Mouse (Mus musculus): ENCODE data around the gene Rpl29. TPM values are rescaled to one million over a fixed set of nuclear protein-coding genes. Genes with fewer than 3 reads are reported as not detected.

Gene Rpl29
- polyA plus RNA-seq, 1 experiment from 2014 or later, result 696 TPM

GRCm38 (mm10) chr9:106417841-106418625 is 11.2 kb upstream of the Rpl29 start:
- ATAC-seq (ENCODE audit: extremely low read depth, insufficient number of reproducible peaks, low FRiP score, low TSS enrichment), result peak; percentile 45
- Histone ChIP-seq H3K4me3 (peak overlapping the region; percentile 44), H3K27me3 (replicated peaks) (peaks cover 5% of the 10 kb centered on the region), H3K36me3 (no peaks in the 10 kb centered on the region), H3K4me2 (peak overlapping the region; percentile 76), H3K27ac (replicated peaks) (peak overlapping the region; percentile 74), H3K9me3 (no peaks in the 10 kb centered on the region), H3K4me1 (peaks cover 44% of the 10 kb centered on the region), H3K9ac (peak overlapping the region; percentile 78)
- 14% methylated on average over 29 of the region's 29 CpGs for WGBS

GRCm38 (mm10) chr9:106420608-106421007 is 8.6 kb upstream of the Rpl29 start:
- peaks cover 8% of the 10 kb centered on the region for H3K27me3 ChIP-seq (replicated peaks)
- no peak for ATAC-seq (ENCODE audit: extremely low read depth, insufficient number of reproducible peaks, low FRiP score, low TSS enrichment)
- no peaks in the 10 kb centered on the region for H3K9me3 ChIP-seq
- H3K9ac ChIP-seq, result peak overlapping the region; percentile 33; the same call in 1 of the 2 replicates
- H3K4me2 ChIP-seq, result no peak overlapping the region
- H3K27ac ChIP-seq (replicated peaks), result no peak overlapping the region
- H3K4me1 ChIP-seq, result peaks cover 44% of the 10 kb centered on the region
- H3K36me3 ChIP-seq, result no peaks in the 10 kb centered on the region
- no peak overlapping the region for H3K4me3 ChIP-seq
- 7% methylated on average over 2 of the region's 2 CpGs for WGBS

- Histone ChIP-seq H3K4me1 (peaks cover 43% of the 10 kb centered on the region), H3K36me3 (no peaks in the 10 kb centered on the region), H3K9me3 (no peaks in the 10 kb centered on the region), H3K4me2 (peak overlapping the region; percentile 57), H3K27me3 (replicated peaks) (peaks cover 8% of the 10 kb centered on the region), H3K9ac (peak overlapping the region; percentile 44; the same call in 1 of the 2 replicates), H3K27ac (replicated peaks) (no peak overlapping the region), H3K4me3 (peak overlapping the region; percentile 23)
- 21% methylated on average over 18 of the region's 18 CpGs for WGBS
- ATAC-seq (ENCODE audit: extremely low read depth, insufficient number of reproducible peaks, low FRiP score, low TSS enrichment), result no peak
Measured at GRCm38 (mm10) chr9:106421033-106421864, 8.0 kb upstream of the Rpl29 start.

- Histone ChIP-seq H3K4me1 (peaks cover 39% of the 10 kb centered on the region), H3K4me2 (peak overlapping the region; percentile 57), H3K36me3 (no peaks in the 10 kb centered on the region), H3K9ac (peak overlapping the region; percentile 44; the same call in 1 of the 2 replicates), H3K9me3 (no peaks in the 10 kb centered on the region), H3K27me3 (replicated peaks) (peaks cover 8% of the 10 kb centered on the region), H3K27ac (replicated peaks) (no peak overlapping the region), H3K4me3 (peak overlapping the region; percentile 23)
- ATAC-seq (ENCODE audit: extremely low read depth, insufficient number of reproducible peaks, low FRiP score, low TSS enrichment), result 0 out of 2 replicates have a peak, but pooled peaks have one; percentile 9
- 0% methylated on average over 3 of the region's 3 CpGs for WGBS
Measured at GRCm38 (mm10) chr9:106421865-106422160, 7.4 kb upstream of the Rpl29 start.

- Histone ChIP-seq H3K27ac (replicated peaks) (peak overlapping the region; percentile 99), H3K4me1 (peaks cover 25% of the 10 kb centered on the region), H3K9me3 (no peaks in the 10 kb centered on the region), H3K4me3 (peak overlapping the region; percentile 93), H3K27me3 (replicated peaks) (no peaks in the 10 kb centered on the region), H3K9ac (peak overlapping the region; percentile 86), H3K36me3 (peaks cover 35% of the 10 kb centered on the region), H3K4me2 (peak overlapping the region; percentile 81)
- WGBS, result 17% methylated on average over 11 of the region's 11 CpGs
- peak; percentile 15; the same call in 1 of the 2 replicates for ATAC-seq (ENCODE audit: extremely low read depth, insufficient number of reproducible peaks, low FRiP score, low TSS enrichment)
Measured at GRCm38 (mm10) chr9:106428719-106429220, 484 bp upstream of the Rpl29 start.

- Histone ChIP-seq H3K27me3 (replicated peaks) (no peaks in the 10 kb centered on the region), H3K9me3 (no peaks in the 10 kb centered on the region), H3K36me3 (peaks cover 43% of the 10 kb centered on the region), H3K4me3 (peak overlapping the region; percentile 93), H3K9ac (peak overlapping the region; percentile 100), H3K4me2 (peak overlapping the region; percentile 81), H3K4me1 (peaks cover 25% of the 10 kb centered on the region), H3K27ac (replicated peaks) (peak overlapping the region; percentile 99)
- no peak for ATAC-seq (ENCODE audit: extremely low read depth, insufficient number of reproducible peaks, low FRiP score, low TSS enrichment)
- WGBS, result 2% methylated on average over 4 of the region's 4 CpGs
Measured at GRCm38 (mm10) chr9:106430015-106430264, 686 bp downstream of the Rpl29 start.

- Histone ChIP-seq H3K4me1 (peaks cover 39% of the 10 kb centered on the region), H3K4me2 (no peak overlapping the region), H3K27ac (replicated peaks) (no peak overlapping the region), H3K27me3 (replicated peaks) (no peaks in the 10 kb centered on the region), H3K4me3 (no peak overlapping the region), H3K9ac (0 out of 2 replicates have a peak overlapping the region, but pooled peaks have one; percentile 7), H3K9me3 (no peaks in the 10 kb centered on the region), H3K36me3 (peaks cover 44% of the 10 kb centered on the region)
- no peak for ATAC-seq (ENCODE audit: extremely low read depth, insufficient number of reproducible peaks, low FRiP score, low TSS enrichment)
- WGBS, result 67% methylated on average over 7 of the region's 7 CpGs
Measured at GRCm38 (mm10) chr9:106433389-106433788, 4.1 kb downstream of the Rpl29 start.

- Histone ChIP-seq H3K4me3 (no peak overlapping the region), H3K9me3 (no peaks in the 10 kb centered on the region), H3K27ac (replicated peaks) (no peak overlapping the region), H3K4me2 (0 out of 2 replicates have a peak overlapping the region, but pooled peaks have one; percentile 78), H3K27me3 (replicated peaks) (no peaks in the 10 kb centered on the region), H3K4me1 (peaks cover 33% of the 10 kb centered on the region), H3K36me3 (peaks cover 31% of the 10 kb centered on the region), H3K9ac (peak overlapping the region; percentile 76)
- WGBS, result 77% methylated on average over 9 of the region's 9 CpGs
- no peak for ATAC-seq (ENCODE audit: extremely low read depth, insufficient number of reproducible peaks, low FRiP score, low TSS enrichment)
Measured at GRCm38 (mm10) chr9:106436566-106436965, 7.3 kb downstream of the Rpl29 start.

GRCm38 (mm10) chr9:106442680-106443079 is 13.4 kb downstream of the Rpl29 start:
- Histone ChIP-seq H3K4me1 (peaks cover 23% of the 10 kb centered on the region), H3K4me3 (no peak overlapping the region), H3K36me3 (no peaks in the 10 kb centered on the region; the same call in 1 of the 2 replicates), H3K9me3 (no peaks in the 10 kb centered on the region), H3K4me2 (no peak overlapping the region), H3K27me3 (replicated peaks) (no peaks in the 10 kb centered on the region), H3K27ac (replicated peaks) (no peak overlapping the region), H3K9ac (no peak overlapping the region)
- 75% methylated on average over 5 of the region's 5 CpGs for WGBS
- ATAC-seq (ENCODE audit: extremely low read depth, insufficient number of reproducible peaks, low FRiP score, low TSS enrichment), result no peak

- Histone ChIP-seq H3K9ac (no peak overlapping the region), H3K36me3 (no peaks in the 10 kb centered on the region; the same call in 1 of the 2 replicates), H3K9me3 (no peaks in the 10 kb centered on the region), H3K27me3 (replicated peaks) (no peaks in the 10 kb centered on the region), H3K4me2 (no peak overlapping the region), H3K4me3 (no peak overlapping the region), H3K4me1 (peaks cover 31% of the 10 kb centered on the region), H3K27ac (replicated peaks) (no peak overlapping the region)
- 75% methylated on average over 4 of the region's 4 CpGs for WGBS
- no peak for ATAC-seq (ENCODE audit: extremely low read depth, insufficient number of reproducible peaks, low FRiP score, low TSS enrichment)
Measured at GRCm38 (mm10) chr9:106444836-106445235, 15.6 kb downstream of the Rpl29 start.

- ATAC-seq (ENCODE audit: extremely low read depth, insufficient number of reproducible peaks, low FRiP score, low TSS enrichment), result peak; percentile 72
- H3K36me3 ChIP-seq, result no peaks in the 10 kb centered on the region
- H3K4me3 ChIP-seq, result peak within 1 kb of the TSS; percentile 68
- H3K27ac ChIP-seq (replicated peaks), result peak within 1 kb of the TSS; percentile 79
- WGBS, result 0% methylated on average over 24 of the region's 24 CpGs
- peaks cover 54% of the 10 kb centered on the region for H3K4me1 ChIP-seq
- H3K27me3 ChIP-seq (replicated peaks), result peaks cover 3% of the 10 kb centered on the region; the same call in 1 of the 2 replicates
- H3K9ac ChIP-seq, result peak within 1 kb of the TSS; percentile 86
- no peaks in the 10 kb centered on the region for H3K9me3 ChIP-seq
- peak within 1 kb of the TSS; percentile 88 for H3K4me2 ChIP-seq
Measured at GRCm38 (mm10) chr9:106447348-106447747, 18.1 kb downstream of the Rpl29 start, which contains the start of the genes Abhd14b and Abhd14a. Gene Abhd14b, plus strand, starts transcription at chr9:106447459. Gene Abhd14a, minus strand, starts transcription at chr9:106447678.

Measured in heart, embryonic 13.5 days (tissue).